Mouse (Mus musculus) lung, adult 2 months (tissue): Measurements from ENCODE around the gene Hsf2bp.

Experiments
- CTCF ChIP-seq: fragments of 200-500 bp; IDR thresholded peaks from 2 replicates; pipeline ENCODE4 v1.5.1; 2011; ENCODE audit warnings: mild to moderate bottlenecking, low read length, control low read depth; ENCODE audit not compliant: insufficient read depth
- POLR2A ChIP-seq: fragments of 200-500 bp; IDR thresholded peaks from 2 replicates; pipeline ENCODE4 v1.6.1; 2011; ENCODE audit warnings: low read depth, mild to moderate bottlenecking, control low read depth, low read length, borderline replicate concordance; ENCODE audit errors: extremely low read depth

DNA sequence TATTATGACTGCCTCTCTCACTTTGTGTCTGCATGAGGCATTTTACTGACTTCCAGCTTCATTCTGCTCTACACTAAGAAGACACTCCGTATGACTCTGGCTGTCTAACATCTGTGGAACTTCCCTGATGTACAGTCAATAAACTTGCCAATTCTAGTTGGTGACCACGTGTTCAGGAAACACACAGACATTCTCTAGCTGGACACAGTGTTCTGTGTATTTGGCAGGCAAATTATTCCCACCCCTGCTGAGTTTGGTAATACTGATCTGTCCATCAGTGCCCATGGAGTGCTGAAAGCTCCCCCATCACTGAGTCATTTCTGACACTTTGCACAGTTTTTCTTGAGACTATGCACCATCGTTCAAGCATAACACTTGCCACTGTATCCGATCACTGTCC is 56.3 kb downstream of the Hsf2bp start:
- TF ChIP-seq CTCF (no peak), POLR2A (no peak)
